Mouse (Mus musculus) left cerebral cortex, postnatal 14 days (tissue): Measurements from ENCODE around the gene Mfsd4b3. TPM values are rescaled to one million over a fixed set of nuclear protein-coding genes. Genes with fewer than 3 reads are reported as not detected.
"Not testable (repeated sequence)": the region's sequence is repeated elsewhere in the genome, so short reads cannot be mapped to it uniquely, and the experiment has no call there.

Experiments
- DNase-seq, 2 experiments: peaks; one replicate each; pipeline ENCODE4 v3.0.0; 2021 to 2022; ENCODE audit warnings: low spot score in 2 of 2, mixed read lengths in 1 of 2
- intact Hi-C: fragments of 180-260 bp; cut with DNase I; formaldehyde crosslinking; loops from one replicate; pipeline ENCODE4 v1.15.1; 2025
- long read RNA-seq, 2 experiments: library from polyadenylated mRNA; stranded (forward); transcript quantifications; one replicate each; pipeline ENCODE4 v2.0.0; 2021
- total RNA-seq, 2 experiments: library from RNA; stranded (reverse); gene quantifications; 2 replicates each; pipeline ENCODE4 v1.2.3; 2021

Mfsd4b3 gene
- total RNA-seq: under 1 TPM in 1 of 2 experiments, not detected in 1; 0.20 TPM
- long read RNA-seq, experiment 1: 0 reads
- long read RNA-seq, experiment 2: 0 reads

- intact Hi-C loops: loop anchor here (2.0 to 5.0 kb wide), 2 partner anchors 67 to 253 kb away; partner anchors contain the start of gene Mfsd4b1
- DNase-seq: peak; percentile 90 to 97
These were observed at the start of gene Mfsd4b3 for GRCm38 (mm10) chr10:39959761-39960440. Gene Mfsd4b3 (minus strand): TSS chr10:39960153.

- intact Hi-C loops: no loop called here
- no peak for DNase-seq
These were observed 49.6 kb upstream of the Mfsd4b3 start for GRCm38 (mm10) chr10:40009591-40009990.

- intact Hi-C loops: not testable (repeated sequence)
These were observed 48.9 kb upstream of the Mfsd4b3 start for GRCm38 (mm10) chr10:40008847-40009246.

GRCm38 (mm10) chr10:40007953-40008352 lies 48.0 kb upstream of the Mfsd4b3 start:
- intact Hi-C loops: no loop called here
- no peak for DNase-seq

More at GRCm38 (mm10) chr10:40008847-40009246, 48.9 kb upstream of the Mfsd4b3 start:
- not testable (repeated sequence) for DNase-seq

- DNase-seq: no peak
- intact Hi-C loops: no loop called here
These were observed 47.0 kb upstream of the Mfsd4b3 start for GRCm38 (mm10) chr10:40006963-40007362.

- intact Hi-C loops: no loop called here
- no peak for DNase-seq
These were observed 40.8 kb upstream of the Mfsd4b3 start for GRCm38 (mm10) chr10:40000746-40001145.

- DNase-seq: no peak
- intact Hi-C loops: no loop called here
These were observed 31.2 kb upstream of the Mfsd4b3 start for GRCm38 (mm10) chr10:39991155-39991554.

- intact Hi-C loops: no loop called here
- DNase-seq: no peak
These were observed 26.5 kb upstream of the Mfsd4b3 start, which contains the start of gene Mfsd4b5 for GRCm38 (mm10) chr10:39986466-39986865. Gene Mfsd4b5 (minus strand): TSS chr10:39986646.

GRCm38 (mm10) chr10:39982604-39983003 lies 22.7 kb upstream of the Mfsd4b3 start:
- no peak for DNase-seq
- intact Hi-C loops: no loop called here

- DNase-seq: no peak
- intact Hi-C loops: no loop called here
These were observed 18.3 kb upstream of the Mfsd4b3 start for GRCm38 (mm10) chr10:39978231-39978630.

GRCm38 (mm10) chr10:39977346-39977745 lies 17.4 kb upstream of the Mfsd4b3 start:
- no peak for DNase-seq
- intact Hi-C loops: no loop called here

- intact Hi-C loops: no loop called here
- DNase-seq: no peak
These were observed 15.8 kb upstream of the Mfsd4b3 start for GRCm38 (mm10) chr10:39975771-39976170.

GRCm38 (mm10) chr10:39974982-39975381 lies 15.0 kb upstream of the Mfsd4b3 start:
- intact Hi-C loops: no loop called here
- no peak for DNase-seq

GRCm38 (mm10) chr10:39967512-39967911 lies 7.6 kb upstream of the Mfsd4b3 start:
- intact Hi-C loops: no loop called here
- no peak for DNase-seq

- DNase-seq: no peak
- intact Hi-C loops: no loop called here
These were observed 2.0 kb upstream of the Mfsd4b3 start for GRCm38 (mm10) chr10:39961906-39962305.

- no peak for DNase-seq
- intact Hi-C loops: no loop called here
These were observed 479 bp upstream of the Mfsd4b3 start for GRCm38 (mm10) chr10:39960441-39960822.

GRCm38 (mm10) chr10:39958266-39958665 lies 1.7 kb downstream of the Mfsd4b3 start:
- DNase-seq: peak; percentile 23 to 39
- intact Hi-C loops: loop anchor here (2.0 to 5.0 kb wide), 2 partner anchors 69 to 255 kb away; partner anchors contain the start of gene Mfsd4b1

GRCm38 (mm10) chr10:39956340-39956878 lies 3.5 kb downstream of the Mfsd4b3 start:
- no peak for DNase-seq
- intact Hi-C loops: loop anchor here (5.0 kb wide), 1 partner anchor 71 kb away; the partner anchor contains the start of gene Mfsd4b1

GRCm38 (mm10) chr10:39955163-39955562 lies 4.8 kb downstream of the Mfsd4b3 start:
- intact Hi-C loops: loop anchor here (5.0 kb wide), 1 partner anchor 72 kb away; the partner anchor contains the start of gene Mfsd4b1
- DNase-seq: no peak

- DNase-seq: no peak
- intact Hi-C loops: no loop called here
These were observed 10.5 kb downstream of the Mfsd4b3 start for GRCm38 (mm10) chr10:39949377-39949954.
